Comparison of ENCODE assay signal across 10 mouse cellular contexts in genomic region chr11:116100839-116101238, GRCm38 (mm10). TPM values are rescaled to one million over a fixed set of nuclear protein-coding genes. Genes with fewer than 3 reads are reported as not detected.
DNase-seq lines count a peak whose midpoint lies in the region; ATAC-seq and TF ChIP-seq lines count a peak whose summit lies in the region.
"Had no signal": no experiment of that assay in that cellular context is flagged by ENCODE, and none has a peak within 500 bp of the region (broad histone marks: within the 10 kb centered on the region; RNA-seq: fewer than 3 reads in every experiment).

No protein-coding gene starts in this region.

- H3K9ac ChIP-seq in forebrain, embryonic 13.5 days, result no peak overlapping the region
- H3K9ac ChIP-seq in forebrain, embryonic 14.5 days (ENCODE audit: low read length), result no peak overlapping the region
- no peak overlapping the region for H3K9ac ChIP-seq in kidney, embryonic 15.5 days
- H3K9ac ChIP-seq in intestine, postnatal 0 days (ENCODE audit: low read depth, low read length), result no peak overlapping the region
- H3K9ac ChIP-seq: midbrain, embryonic 12.5 days had no signal

- H3K4me3 ChIP-seq in forebrain, embryonic 13.5 days, result no peak overlapping the region
- H3K4me3 ChIP-seq in forebrain, embryonic 14.5 days (ENCODE audit: low read depth, low read length), result no peak overlapping the region
- H3K4me3 ChIP-seq in kidney, embryonic 15.5 days (replicated peaks), result no peak overlapping the region
- H3K4me3 ChIP-seq in brown adipose tissue, adult 24 weeks (ENCODE audit: insufficient read depth, low read depth, low read length), result no peak overlapping the region
- H3K4me3 ChIP-seq in intestine, postnatal 0 days (ENCODE audit: low read depth, low read length), result no peak overlapping the region
- H3K4me3 ChIP-seq: midbrain, embryonic 12.5 days had no signal

- peaks cover 5% of the 10 kb centered on the region for H3K27me3 ChIP-seq in forebrain, embryonic 13.5 days
- H3K27me3 ChIP-seq in forebrain, embryonic 14.5 days (replicated peaks; ENCODE audit: control insufficient read depth, insufficient read depth, low read length), result 0 out of 2 replicates have a peak, but pooled peaks cover 3% of the 10 kb centered on the region
- no peaks in the 10 kb centered on the region for H3K27me3 ChIP-seq in kidney, embryonic 15.5 days
- H3K27me3 ChIP-seq in intestine, postnatal 0 days (replicated peaks; ENCODE audit: control insufficient read depth, insufficient read depth, low read length), result no peaks in the 10 kb centered on the region

- peaks cover 27% of the 10 kb centered on the region for H3K4me1 ChIP-seq in forebrain, embryonic 13.5 days
- H3K4me1 ChIP-seq in forebrain, embryonic 14.5 days (ENCODE audit: control insufficient read depth, insufficient read depth, low read length), result peaks cover 10% of the 10 kb centered on the region; the same call in 1 of the 2 replicates
- H3K4me1 ChIP-seq in kidney, embryonic 15.5 days, result peaks cover 72% of the 10 kb centered on the region
- peaks cover 42% of the 10 kb centered on the region for H3K4me1 ChIP-seq in brown adipose tissue, adult 24 weeks (ENCODE audit: control insufficient read depth, insufficient read depth, insufficient read length, low read length)
- H3K4me1 ChIP-seq in intestine, postnatal 0 days (replicated peaks; ENCODE audit: control insufficient read depth, insufficient read depth, low read length), result peaks cover 32% of the 10 kb centered on the region

- DNase-seq in forebrain, embryonic 14.5 days (ENCODE audit: low spot score), result no peak
- no peak for DNase-seq in kidney, postnatal 10 days
- DNase-seq in right cerebral cortex, postnatal 36 days (ENCODE audit: low spot score in 2 of 2), result no peak
- DNase-seq in embryo, embryonic 11 days, result no peak
- DNase-seq: cerebellum, postnatal 25 days had no signal

- no peaks in the 10 kb centered on the region; the same call in 1 of the 2 replicates for H3K9me3 ChIP-seq in forebrain, embryonic 13.5 days (replicated peaks)
- H3K9me3 ChIP-seq in forebrain, embryonic 14.5 days (replicated peaks; ENCODE audit: control insufficient read depth, low read length), result 0 out of 2 replicates have a peak, but pooled peaks cover 4% of the 10 kb centered on the region
- no peaks in the 10 kb centered on the region; the same call in 1 of the 2 replicates for H3K9me3 ChIP-seq in kidney, embryonic 15.5 days (replicated peaks)
- H3K9me3 ChIP-seq in intestine, postnatal 0 days (ENCODE audit: control insufficient read depth), result 0 out of 2 replicates have a peak, but pooled peaks cover 2% of the 10 kb centered on the region

- H3K36me3 ChIP-seq in forebrain, embryonic 13.5 days (ENCODE audit: poor library complexity, severe bottlenecking), result no peaks in the 10 kb centered on the region
- no peaks in the 10 kb centered on the region for H3K36me3 ChIP-seq in forebrain, embryonic 14.5 days (ENCODE audit: control insufficient read depth, insufficient read depth, low read length)
- no peaks in the 10 kb centered on the region for H3K36me3 ChIP-seq in kidney, embryonic 15.5 days
- H3K36me3 ChIP-seq in intestine, postnatal 0 days (ENCODE audit: control insufficient read depth, insufficient read depth), result no peaks in the 10 kb centered on the region
- H3K36me3 ChIP-seq: midbrain, embryonic 12.5 days had no signal

- TF ChIP-seq CTCF in intestine, postnatal 0 days (IDR thresholded peaks at IDR 0.05; ENCODE audit: low read depth), result no peak

- WGBS in forebrain, embryonic 13.5 days, result 92% methylated on average over 7 of the region's 7 CpGs
- 84% methylated on average over 7 of the region's 7 CpGs for WGBS in forebrain, embryonic 14.5 days
- 74% methylated on average over 7 of the region's 7 CpGs for WGBS in kidney, embryonic 15.5 days
- whole genome bisulfite sequencing in intestine, postnatal 0 days, result 78% methylated on average over 7 of the region's 7 CpGs

- H3K27ac ChIP-seq in forebrain, embryonic 13.5 days, result peak overlapping the region; percentile 82; the same call in 1 of the 2 replicates
- H3K27ac ChIP-seq in forebrain, embryonic 14.5 days (ENCODE audit: low read depth, low read length), result no peak overlapping the region
- H3K27ac ChIP-seq in kidney, embryonic 15.5 days, result peak overlapping the region; percentile 96
- peak overlapping the region; percentile 42 for H3K27ac ChIP-seq in brown adipose tissue, adult 24 weeks (replicated peaks; ENCODE audit: low read depth, low read length)
- peak overlapping the region; percentile 74 for H3K27ac ChIP-seq in intestine, postnatal 0 days (ENCODE audit: low read depth, low read length)

- ATAC-seq in forebrain, embryonic 13.5 days, result no peak
- ATAC-seq in forebrain, embryonic 14.5 days, result no peak
- no peak for ATAC-seq in kidney, embryonic 15.5 days (replicated peaks; ENCODE audit: low FRiP score)
- no peak for ATAC-seq in intestine, postnatal 0 days

- H3K4me2 ChIP-seq in forebrain, embryonic 13.5 days, result no peak overlapping the region
- H3K4me2 ChIP-seq in forebrain, embryonic 14.5 days (ENCODE audit: low read length), result no peak overlapping the region
- no peak overlapping the region for H3K4me2 ChIP-seq in kidney, embryonic 15.5 days
- no peak overlapping the region for H3K4me2 ChIP-seq in intestine, postnatal 0 days (replicated peaks; ENCODE audit: low read depth)
- H3K4me2 ChIP-seq: midbrain, embryonic 12.5 days had no signal

RNA-seq across cellular contexts. Expression of gene Wbp2, which starts 14.0 kb away (rescaled TPM):
- polyA plus RNA-seq in forebrain, embryonic 13.5 days (2015; fragmentation: Nextera tagmentation; extraction: Ambion mirVana), result 114 and 115 TPM in 2 replicates
- 145 and 166 TPM in 2 replicates for polyA plus RNA-seq in forebrain, embryonic 14.5 days (2014; fragmentation: Nextera tagmentation; extraction: Ambion mirVana)
- 82.1 and 101 TPM in 2 replicates for polyA plus RNA-seq in kidney, embryonic 15.5 days (2015; fragmentation: Nextera tagmentation; extraction: Ambion mirVana)
- 73.7 and 124 TPM in 2 replicates for polyA plus RNA-seq in brown adipose tissue, adult 24 weeks (2012; ENCODE audit: insufficient read depth, insufficient read length, missing spikeins)
- 179 and 201 TPM in 2 replicates for polyA plus RNA-seq in intestine, postnatal 0 days (2015; fragmentation: Nextera tagmentation; extraction: Ambion mirVana)

RNA-seq across cellular contexts. Expression of gene Unc13d, which starts 23.1 kb away (rescaled TPM):
- polyA plus RNA-seq in forebrain, embryonic 13.5 days (2015; fragmentation: Nextera tagmentation; extraction: Ambion mirVana), result 0.84 and 0.98 TPM in 2 replicates
- polyA plus RNA-seq in forebrain, embryonic 14.5 days (2014; fragmentation: Nextera tagmentation; extraction: Ambion mirVana), result 0.19 and 0.62 TPM in 2 replicates
- 1.3 and 1.5 TPM in 2 replicates for polyA plus RNA-seq in kidney, embryonic 15.5 days (2015; fragmentation: Nextera tagmentation; extraction: Ambion mirVana)
- not detected in 2 replicates for polyA plus RNA-seq in brown adipose tissue, adult 24 weeks (2012; ENCODE audit: insufficient read depth, insufficient read length, missing spikeins)
- polyA plus RNA-seq in intestine, postnatal 0 days (2015; fragmentation: Nextera tagmentation; extraction: Ambion mirVana), result 1.1 and 1.2 TPM in 2 replicates

RNA-seq across cellular contexts. Expression of gene Trim47, which starts 26.2 kb away (rescaled TPM):
- polyA plus RNA-seq in forebrain, embryonic 13.5 days (2015; fragmentation: Nextera tagmentation; extraction: Ambion mirVana), result 2.7 and 2.8 TPM in 2 replicates
- 4.0 and 6.0 TPM in 2 replicates for polyA plus RNA-seq in forebrain, embryonic 14.5 days (2014; fragmentation: Nextera tagmentation; extraction: Ambion mirVana)
- 21.4 and 24.6 TPM in 2 replicates for polyA plus RNA-seq in kidney, embryonic 15.5 days (2015; fragmentation: Nextera tagmentation; extraction: Ambion mirVana)
- 4.6 and 8.3 TPM in 2 replicates for polyA plus RNA-seq in brown adipose tissue, adult 24 weeks (2012; ENCODE audit: insufficient read depth, insufficient read length, missing spikeins)
- 15.7 and 16.1 TPM in 2 replicates for polyA plus RNA-seq in intestine, postnatal 0 days (2015; fragmentation: Nextera tagmentation; extraction: Ambion mirVana)

RNA-seq across cellular contexts. Expression of gene Trim65, which starts 30.1 kb away (rescaled TPM):
- polyA plus RNA-seq in forebrain, embryonic 13.5 days (2015; fragmentation: Nextera tagmentation; extraction: Ambion mirVana), result 1.2 and 1.6 TPM in 2 replicates
- 0.97 and 1.1 TPM in 2 replicates for polyA plus RNA-seq in forebrain, embryonic 14.5 days (2014; fragmentation: Nextera tagmentation; extraction: Ambion mirVana)
- polyA plus RNA-seq in kidney, embryonic 15.5 days (2015; fragmentation: Nextera tagmentation; extraction: Ambion mirVana), result 4.5 and 5.4 TPM in 2 replicates
- polyA plus RNA-seq in brown adipose tissue, adult 24 weeks (2012; ENCODE audit: insufficient read depth, insufficient read length, missing spikeins), result 5.9 and 8.3 TPM in 2 replicates
- 3.1 and 3.3 TPM in 2 replicates for polyA plus RNA-seq in intestine, postnatal 0 days (2015; fragmentation: Nextera tagmentation; extraction: Ambion mirVana)

RNA-seq across cellular contexts. Expression of gene Mrpl38, which starts 37.8 kb away (rescaled TPM):
- polyA plus RNA-seq in forebrain, embryonic 13.5 days (2015; fragmentation: Nextera tagmentation; extraction: Ambion mirVana), result 79.8 and 86.1 TPM in 2 replicates
- 79.6 and 83.4 TPM in 2 replicates for polyA plus RNA-seq in forebrain, embryonic 14.5 days (2014; fragmentation: Nextera tagmentation; extraction: Ambion mirVana)
- 102 and 112 TPM in 2 replicates for polyA plus RNA-seq in kidney, embryonic 15.5 days (2015; fragmentation: Nextera tagmentation; extraction: Ambion mirVana)
- 99.5 and 121 TPM in 2 replicates for polyA plus RNA-seq in brown adipose tissue, adult 24 weeks (2012; ENCODE audit: insufficient read depth, insufficient read length, missing spikeins)
- 35.6 and 38.5 TPM in 2 replicates for polyA plus RNA-seq in intestine, postnatal 0 days (2015; fragmentation: Nextera tagmentation; extraction: Ambion mirVana)
